Mouse (Mus musculus) CH12F3 (cell line): ENCODE data around the gene Dgkz.

ENCODE experiments used
- in situ Hi-C: fragments of 300-500 bp; cut with MboI; formaldehyde crosslinking; loops from 2 replicates; pipeline ENCODE4 v1.14.3; 2020; ENCODE audit warnings: low sequenced_read_pairs

The Dgkz gene

DNA sequence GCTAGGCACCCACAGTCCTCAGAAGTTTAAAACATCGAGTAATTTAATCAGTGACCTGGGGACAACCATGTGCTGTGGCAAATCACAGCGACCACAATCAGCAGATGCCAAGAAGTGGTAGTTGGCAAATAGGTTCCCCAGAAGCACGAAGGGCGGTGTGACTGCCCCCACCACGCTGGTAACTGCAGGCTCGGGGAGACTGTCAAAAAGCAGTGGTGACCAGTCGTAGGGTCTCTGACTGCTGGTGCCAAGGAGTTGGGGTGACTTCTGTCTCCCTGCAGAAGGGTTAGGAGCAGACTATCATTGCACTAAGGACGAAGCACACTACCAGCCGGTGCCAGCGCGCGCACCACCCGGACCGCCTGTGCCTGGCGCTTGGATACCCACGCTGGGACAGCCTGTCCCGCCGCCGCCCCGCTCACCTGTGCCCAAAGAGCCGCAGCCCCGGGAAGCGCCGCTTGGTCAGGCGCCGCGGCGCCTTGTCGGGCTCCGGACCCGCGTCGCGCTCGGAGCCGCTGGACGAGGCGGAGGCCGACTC is 12.7 kb downstream of the Dgkz start:
- in situ Hi-C loops: no loop called here

DNA sequence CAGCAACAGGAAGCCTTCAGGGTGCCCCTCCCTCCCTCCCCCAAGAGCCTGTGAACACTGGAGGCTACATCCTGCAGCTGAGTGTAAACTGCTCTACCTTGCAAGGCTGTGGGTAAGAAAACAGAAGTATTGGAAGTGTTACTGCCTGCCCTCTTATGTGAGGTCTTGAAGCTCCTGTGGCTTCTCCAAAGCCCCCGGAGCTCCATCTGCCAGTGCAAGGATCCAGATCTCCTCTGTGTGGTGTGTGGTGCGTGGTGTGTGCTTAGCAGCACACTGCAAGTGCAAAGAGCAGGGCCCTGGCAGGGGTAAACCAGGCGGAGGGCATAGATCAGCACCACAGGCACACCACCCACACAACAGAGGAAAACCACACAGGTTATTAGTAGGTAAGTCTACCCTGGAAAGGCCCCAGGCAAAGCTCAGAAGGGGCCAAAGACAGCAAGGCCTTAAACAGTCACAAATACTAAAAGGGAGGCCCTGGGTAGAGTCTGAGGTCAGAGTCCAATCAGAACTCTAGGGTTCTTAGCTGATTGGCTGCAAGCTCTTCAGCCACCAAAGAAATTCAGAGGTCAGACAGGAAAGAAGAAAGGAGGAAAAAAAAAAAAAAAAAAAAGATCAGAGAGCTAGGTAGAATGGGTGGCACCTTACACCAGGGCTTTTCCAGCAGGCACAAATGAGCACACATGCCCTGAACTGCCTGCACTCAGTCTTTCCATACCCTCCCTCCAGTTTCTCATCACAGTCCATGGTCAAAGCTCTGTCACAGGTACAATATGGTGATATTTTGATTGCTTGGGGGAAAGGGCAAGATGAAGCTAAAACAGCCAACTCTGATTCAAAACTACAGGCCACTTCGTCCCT is 13.5 kb downstream of the Dgkz start:
- in situ Hi-C loops: no loop called here

DNA sequence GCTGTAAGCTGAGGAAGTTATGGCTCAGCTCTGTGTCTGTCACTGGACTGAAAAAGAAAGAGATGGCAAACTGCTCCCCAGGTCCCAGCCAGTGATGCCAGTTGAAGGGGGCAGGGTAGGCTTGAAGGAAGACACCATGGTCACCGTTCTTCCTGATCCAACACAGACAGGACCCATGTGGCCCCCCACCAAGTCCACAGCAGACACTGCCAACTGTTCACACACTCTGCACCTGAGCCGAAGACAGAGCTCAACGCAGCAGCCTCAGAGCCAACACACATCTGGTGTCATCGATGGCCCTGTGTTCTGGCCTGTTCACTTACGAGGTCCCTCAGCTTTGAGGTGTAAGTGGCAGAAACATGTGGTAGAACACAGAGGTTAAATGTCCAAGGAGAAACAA is 15.2 kb downstream of the Dgkz start:
- in situ Hi-C loops: no loop called here

DNA sequence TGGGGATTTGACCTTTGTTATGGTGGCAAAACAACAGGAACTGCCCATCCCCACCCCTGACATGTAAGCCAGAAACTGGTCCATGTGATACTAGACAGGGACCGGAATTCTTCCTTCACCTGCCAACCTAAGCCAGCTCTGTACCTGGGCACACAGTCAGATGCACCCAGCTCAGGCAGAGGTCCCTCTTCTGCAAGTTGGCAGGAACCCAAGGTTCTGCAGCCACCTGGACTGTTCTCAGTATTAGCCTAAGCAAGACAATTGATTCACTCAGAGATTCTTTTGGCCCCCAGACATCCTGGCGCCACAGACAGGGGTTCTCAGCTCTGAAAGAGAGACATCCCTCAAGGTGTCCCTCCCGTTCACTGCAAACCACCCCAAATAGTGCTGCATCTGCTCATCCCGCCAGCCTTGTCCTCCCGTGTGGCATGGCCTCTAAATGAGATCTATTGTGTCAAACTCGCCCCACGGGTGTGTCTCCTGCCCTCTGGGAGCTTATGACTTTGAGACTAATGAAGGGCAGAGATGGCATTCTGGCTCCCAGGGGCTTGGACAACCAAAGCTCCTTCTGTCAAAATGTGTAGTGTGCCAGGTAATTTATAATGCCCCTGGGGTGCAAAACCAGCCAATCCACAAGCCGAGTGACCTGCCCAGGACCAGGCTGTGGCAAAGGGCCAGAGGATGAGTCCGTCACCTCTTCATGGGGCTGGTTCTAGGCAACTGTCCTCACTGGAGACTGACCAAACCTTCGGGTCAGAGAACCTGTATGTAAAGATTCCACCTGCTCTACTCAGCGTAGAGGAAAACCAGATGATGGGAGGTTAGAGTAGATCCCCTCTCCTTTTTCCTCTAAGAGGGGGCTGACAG is 15.9 kb downstream of the Dgkz start:
- in situ Hi-C loops: no loop called here

GRCm38 (mm10) chr2:91958701-91959457 is 16.8 kb downstream of the Dgkz start:
- in situ Hi-C loops: no loop called here

DNA sequence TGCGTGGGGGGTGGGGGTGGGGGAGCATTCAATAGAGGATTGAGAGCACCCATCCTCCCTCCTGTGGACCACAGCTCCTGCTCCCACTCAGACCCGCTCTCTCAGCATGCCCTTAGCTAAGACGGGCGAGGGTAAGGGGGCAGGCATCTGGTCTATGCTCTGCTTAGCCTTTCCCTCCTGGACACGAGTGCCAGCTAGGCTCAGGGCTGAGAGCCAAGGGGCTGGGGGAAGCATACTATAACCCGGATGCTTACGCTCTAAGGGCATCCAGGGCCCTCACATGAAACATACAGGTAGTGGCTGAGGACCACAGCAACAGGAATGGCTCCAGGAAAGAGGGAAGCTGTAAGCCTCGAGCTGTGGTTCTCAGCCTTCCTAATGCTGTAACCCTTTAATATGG is 17.6 kb downstream of the Dgkz start:
- in situ Hi-C loops: no loop called here

DNA sequence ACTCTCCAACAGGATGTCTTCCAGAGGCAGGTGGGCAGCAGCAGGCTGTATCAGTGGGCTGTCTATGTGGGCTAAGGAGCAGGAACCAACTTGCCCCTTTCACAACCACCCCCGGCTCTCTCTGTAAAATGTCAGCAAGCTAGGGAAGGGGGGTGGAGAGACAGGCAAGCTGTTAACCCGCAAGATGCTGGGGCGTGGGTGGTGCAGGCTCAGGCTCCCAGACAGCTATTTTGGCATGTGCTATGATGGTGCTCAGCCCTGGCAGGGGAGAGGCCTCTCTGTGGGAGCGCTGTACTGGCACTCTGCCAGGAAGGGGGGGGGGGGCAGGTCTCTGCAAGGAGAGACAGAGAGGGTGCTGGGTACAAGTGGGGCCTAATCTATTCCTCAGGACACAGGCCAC is 18.6 kb downstream of the Dgkz start:
- in situ Hi-C loops: no loop called here

DNA sequence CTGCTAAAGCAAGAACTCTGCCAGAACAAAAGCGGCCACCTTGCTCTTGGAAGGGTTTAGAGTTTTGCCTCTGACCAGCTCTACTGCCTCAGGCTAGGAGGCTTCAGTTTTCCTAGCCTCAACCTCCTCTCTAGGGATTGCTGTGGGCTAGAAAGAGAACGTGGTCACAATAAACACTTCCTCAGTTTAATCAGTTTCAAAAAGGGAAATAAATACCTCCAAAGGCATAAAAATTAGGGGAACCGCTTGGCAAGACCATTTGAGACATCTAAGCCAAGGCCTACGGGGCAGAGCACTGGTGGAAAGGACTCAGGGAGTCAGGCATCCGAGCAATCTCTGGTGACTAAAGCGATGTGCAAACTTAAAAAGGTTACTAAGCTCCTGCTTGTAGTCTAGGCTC is 19.8 kb downstream of the Dgkz start:
- in situ Hi-C loops: no loop called here

DNA sequence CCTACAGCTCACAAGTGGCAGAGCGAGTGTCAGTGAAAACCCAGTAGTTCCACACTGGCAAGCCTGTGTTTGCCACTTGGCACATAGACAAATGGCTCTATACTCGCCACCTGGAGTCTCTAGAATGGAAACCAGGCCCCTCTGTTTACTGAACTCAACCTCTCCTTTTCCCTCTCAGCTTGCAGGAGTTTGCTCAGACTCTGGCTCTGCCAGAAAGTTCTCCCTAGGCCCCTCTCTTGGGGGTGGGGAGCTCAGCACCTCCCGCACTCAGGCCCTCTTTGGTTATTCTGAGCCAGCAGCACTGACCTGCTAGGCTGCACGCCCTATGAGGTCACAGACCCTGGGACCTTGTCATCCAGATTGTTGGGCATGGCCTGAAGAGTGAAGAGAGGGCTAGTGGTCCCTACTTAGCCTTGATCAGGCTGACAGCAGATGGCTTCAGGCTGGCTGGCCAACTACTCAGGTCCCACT is 20.5 kb downstream of the Dgkz start:
- in situ Hi-C loops: no loop called here

GRCm38 (mm10) chr2:91953825-91954224 is 21.8 kb downstream of the Dgkz start:
- in situ Hi-C loops: no loop called here

- in situ Hi-C loops: no loop called here
Observed at GRCm38 (mm10) chr2:91950275-91951085, 25.2 kb downstream of the Dgkz start.

- in situ Hi-C loops: no loop called here
Observed at GRCm38 (mm10) chr2:91949411-91950274, 26.0 kb downstream of the Dgkz start.

DNA sequence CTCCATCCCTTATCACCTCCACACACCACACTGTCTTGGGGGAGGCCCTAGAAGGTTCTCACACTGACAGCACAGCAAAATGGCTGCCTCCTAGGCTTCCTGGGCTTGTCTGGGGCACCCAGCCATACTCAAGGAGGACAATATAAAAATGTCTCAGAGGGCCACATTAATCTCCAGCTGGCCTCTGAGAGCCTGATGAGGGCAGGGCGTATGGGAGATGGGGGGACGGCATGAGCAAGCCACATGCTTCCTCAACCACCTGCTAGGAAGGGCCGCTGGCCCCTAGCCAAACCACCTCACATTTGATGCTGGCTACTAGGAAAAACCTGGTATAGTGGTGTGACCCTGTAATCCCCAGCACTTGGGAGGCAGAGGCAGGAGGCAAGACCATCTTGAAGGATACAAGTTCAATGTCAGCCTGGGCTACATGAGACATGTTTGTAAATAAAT is 26.8 kb downstream of the Dgkz start:
- in situ Hi-C loops: no loop called here

- in situ Hi-C loops: no loop called here
Observed at GRCm38 (mm10) chr2:91948151-91948509, 27.5 kb downstream of the Dgkz start.

DNA sequence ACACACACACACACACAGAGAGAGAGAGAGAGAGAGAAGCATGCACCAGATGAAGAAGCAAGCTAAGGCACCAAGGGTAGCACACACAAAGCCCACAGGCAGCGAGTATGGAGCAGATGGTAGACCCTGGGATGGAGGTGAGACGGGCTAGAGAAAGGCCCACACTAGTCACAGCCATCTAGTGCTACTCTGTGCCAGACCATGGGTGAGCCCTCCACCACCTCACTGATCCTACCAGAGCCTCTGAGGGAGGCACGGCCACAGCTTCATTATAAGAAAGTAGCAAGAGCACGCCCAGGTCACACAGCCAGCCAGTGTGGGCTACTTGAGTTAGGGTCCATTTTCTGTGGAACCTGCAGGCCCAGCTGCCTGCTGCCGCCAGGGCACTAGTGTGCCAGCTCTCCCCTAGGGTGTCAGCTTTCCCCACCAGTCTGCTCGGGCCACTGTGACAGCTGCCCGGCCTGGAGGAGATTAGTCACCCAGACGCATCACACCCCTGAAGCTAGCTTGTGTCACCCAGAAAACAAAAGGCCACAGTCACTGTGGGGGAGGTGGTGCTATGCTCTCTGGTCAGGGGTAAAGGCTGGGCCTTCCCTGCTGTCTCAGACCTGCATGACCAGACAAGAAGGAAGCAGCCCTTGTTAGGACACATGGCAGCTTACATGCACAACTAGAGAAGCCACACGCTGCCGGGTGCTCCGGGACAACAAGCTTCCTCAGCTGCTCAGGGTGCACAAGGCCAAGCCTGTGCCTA is 28.1 kb downstream of the Dgkz start:
- in situ Hi-C loops: no loop called here

DNA sequence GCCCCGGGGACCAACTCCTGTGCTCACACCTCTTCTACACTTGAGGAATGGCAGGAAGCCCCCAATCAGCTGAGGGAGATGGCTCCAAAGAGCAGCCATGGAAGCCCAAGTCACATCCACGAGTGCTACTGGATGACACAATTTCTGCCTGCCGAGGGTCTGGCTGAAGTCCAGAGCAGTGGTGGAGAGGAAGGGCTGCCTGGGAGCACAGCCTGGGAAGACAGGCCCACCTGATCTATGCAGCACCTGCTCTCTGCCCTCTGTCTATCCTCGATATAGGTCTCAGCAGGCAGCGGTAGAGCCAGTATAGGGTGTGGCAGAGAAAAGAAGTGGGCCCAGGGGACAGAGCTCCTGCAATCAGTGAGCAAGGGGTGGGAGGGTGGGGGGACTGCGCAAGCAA is 28.8 kb downstream of the Dgkz start:
- in situ Hi-C loops: no loop called here

DNA sequence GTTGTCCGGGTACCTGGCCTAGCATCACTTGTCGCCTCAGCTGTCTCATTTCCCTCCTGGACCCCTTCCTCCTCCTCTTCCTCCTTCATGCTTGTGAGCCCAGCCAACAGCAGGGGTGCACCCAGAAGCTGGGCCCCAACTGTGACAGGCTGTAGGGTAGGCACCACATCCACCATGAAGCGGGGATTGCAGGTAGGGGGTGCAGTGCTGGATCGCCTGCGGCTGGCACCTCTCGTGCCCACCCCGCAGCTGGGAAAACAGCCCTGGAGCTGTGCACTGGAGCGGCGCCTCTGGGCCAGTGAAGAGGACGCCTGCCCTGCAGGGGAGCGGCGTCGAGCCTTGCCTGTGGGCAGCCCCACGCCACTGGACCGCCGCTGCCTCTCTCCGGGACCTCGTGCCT is 30.2 kb downstream of the Dgkz start, which contains the start of gene Gm9821:
TSS of gene Gm9821 (plus strand) at position 221 of the 400 bp plus-strand sequence.
- in situ Hi-C loops: no loop called here
